Comparison of ENCODE assay signal across 8 mouse cellular contexts in genomic region chr13:67107681-67108080, GRCm38 (mm10). TPM values are rescaled to one million over a fixed set of nuclear protein-coding genes. Genes with fewer than 3 reads are reported as not detected.
A peak's percentile ranks its signal among the peaks of the same experiment; 100 is the strongest.
DNase-seq lines count a peak whose midpoint lies in the region; ATAC-seq and TF ChIP-seq lines count a peak whose summit lies in the region.

No protein-coding gene starts in this region.

- H3K4me1 ChIP-seq in E14TG2a.4 (replicated peaks; ENCODE audit: low read depth, low read length), result peaks cover 26% of the 10 kb centered on the region
- no peaks in the 10 kb centered on the region; the same call in 1 of the 2 replicates for H3K4me1 ChIP-seq in forebrain, postnatal 0 days (ENCODE audit: insufficient read depth)
- peaks cover 9% of the 10 kb centered on the region for H3K4me1 ChIP-seq in liver, embryonic 16.5 days (ENCODE audit: control insufficient read depth, low read depth, low read length)

- no peaks in the 10 kb centered on the region for H3K27me3 ChIP-seq in E14TG2a.4 (ENCODE audit: insufficient read depth, low read length)
- no peaks in the 10 kb centered on the region for H3K27me3 ChIP-seq in forebrain, postnatal 0 days (ENCODE audit: insufficient read depth, low read length)
- no peaks in the 10 kb centered on the region for H3K27me3 ChIP-seq in liver, embryonic 16.5 days (ENCODE audit: control insufficient read depth, insufficient read depth, low read depth, low read length)

- no peak for ATAC-seq in cerebellum, adult (ENCODE audit: insufficient number of reproducible peaks, low FRiP score, low TSS enrichment)
- no peak for ATAC-seq in forebrain, postnatal 0 days
- no peak for ATAC-seq in liver, embryonic 16.5 days (ENCODE audit: low read depth)
- no peak for ATAC-seq in megakaryocyte-erythroid progenitor cell, adult 5-6 weeks (replicated peaks; ENCODE audit: low FRiP score, low TSS enrichment, poor library complexity, severe bottlenecking)

- no peaks in the 10 kb centered on the region for H3K9me3 ChIP-seq in E14TG2a.4 (ENCODE audit: low read length)
- H3K9me3 ChIP-seq in forebrain, postnatal 0 days (ENCODE audit: low read length), result no peaks in the 10 kb centered on the region
- H3K9me3 ChIP-seq in liver, embryonic 16.5 days (replicated peaks; ENCODE audit: control insufficient read depth, low read length), result no peaks in the 10 kb centered on the region

- 69% methylated on average over 9 of the region's 9 CpGs for WGBS in forebrain, postnatal 0 days
- 51% methylated on average over 9 of the region's 9 CpGs for WGBS in liver, embryonic 16.5 days (ENCODE audit: insufficient replicate concordance)

- H3K36me3 ChIP-seq in E14TG2a.4 (ENCODE audit: insufficient read depth, low read length), result peaks cover 10% of the 10 kb centered on the region
- H3K36me3 ChIP-seq in forebrain, postnatal 0 days (ENCODE audit: insufficient read depth), result no peaks in the 10 kb centered on the region
- peaks cover 6% of the 10 kb centered on the region for H3K36me3 ChIP-seq in liver, embryonic 16.5 days (ENCODE audit: control insufficient read depth, insufficient read depth)

- H3K9ac ChIP-seq in forebrain, postnatal 0 days, result peak overlapping the region; percentile 53; the same call in 1 of the 2 replicates
- H3K9ac ChIP-seq in liver, embryonic 16.5 days (ENCODE audit: low read depth, low read length), result peak overlapping the region; percentile 81

- H3K27ac ChIP-seq in forebrain, postnatal 0 days (ENCODE audit: low read depth, low read length), result no peak overlapping the region
- H3K27ac ChIP-seq in liver, embryonic 16.5 days (ENCODE audit: low read length), result peak overlapping the region; percentile 90

- DNase-seq in cerebellum, adult 9-11 months, result peak; percentile 20
- DNase-seq in forebrain, postnatal 0 days, result no peak
- no peak for DNase-seq in gastrocnemius, postnatal 25 days
- DNase-seq in retina, embryonic 14.5 days (ENCODE audit: low spot score), result no peak

- no peak for TF ChIP-seq CTCF in E14TG2a.4 (conservative IDR thresholded peaks at IDR 0.05; ENCODE audit: low read length)
- no peak for TF ChIP-seq CTCF in forebrain, postnatal 0 days (IDR thresholded peaks at IDR 0.05; ENCODE audit: low read depth)

- H3K4me3 ChIP-seq in E14TG2a.4 (replicated peaks; ENCODE audit: low read length), result peak overlapping the region; percentile 88
- peak overlapping the region; percentile 63 for H3K4me3 ChIP-seq in forebrain, postnatal 0 days (ENCODE audit: low read depth, low read length)
- H3K4me3 ChIP-seq in liver, embryonic 16.5 days (ENCODE audit: low read depth, low read length), result peak overlapping the region; percentile 76

- peak overlapping the region; percentile 83 for H3K4me2 ChIP-seq in forebrain, postnatal 0 days (ENCODE audit: low read depth)
- peak overlapping the region; percentile 77 for H3K4me2 ChIP-seq in liver, embryonic 16.5 days (ENCODE audit: low read depth, low read length)

RNA-seq across cellular contexts. Expression of gene Gm28557, which starts 0.7 kb away (rescaled TPM):
- 1.4 and 2.9 TPM in 2 replicates for total RNA-seq in forebrain, postnatal 0 days (2014; rRNA removed)
- polyA plus RNA-seq in forebrain, postnatal 0 days (2015; fragmentation: Nextera tagmentation; extraction: Ambion mirVana), result 0.92 and 1.4 TPM in 2 replicates
- 1.1 and 1.2 TPM in 2 replicates for polyA plus RNA-seq in liver, embryonic 16.5 days (2015; fragmentation: Nextera tagmentation; extraction: Ambion mirVana)
- total RNA-seq in megakaryocyte-erythroid progenitor cell, adult 5-6 weeks (2014; fragmentation: Nextera tagmentation), result 3.1 and 6.2 TPM in 2 replicates
- total RNA-seq in megakaryocyte-erythroid progenitor cell, adult 5-6 weeks (2017), result 5.3 and 6.3 TPM in 2 replicates
- 1 to 10 TPM; 2.1 to 3.3 TPM for total RNA-seq in gastrocnemius, postnatal 25 days (2021)

RNA-seq across cellular contexts. Expression of gene Rslcan18, which starts 8.4 kb away (rescaled TPM):
- not detected in 2 replicates for total RNA-seq in forebrain, postnatal 0 days (2014; rRNA removed)
- 0.08 TPM in 1 of 2 replicates, not detected in the other for polyA plus RNA-seq in forebrain, postnatal 0 days (2015; fragmentation: Nextera tagmentation; extraction: Ambion mirVana)
- polyA plus RNA-seq in liver, embryonic 16.5 days (2015; fragmentation: Nextera tagmentation; extraction: Ambion mirVana), result 0.17 and 0.26 TPM in 2 replicates
- 0.22 and 2.1 TPM in 2 replicates for total RNA-seq in megakaryocyte-erythroid progenitor cell, adult 5-6 weeks (2014; fragmentation: Nextera tagmentation)
- 0.15 and 0.99 TPM in 2 replicates for total RNA-seq in megakaryocyte-erythroid progenitor cell, adult 5-6 weeks (2017)
- total RNA-seq in gastrocnemius, postnatal 25 days (2021), result under 1 TPM; 0.46 to 0.51 TPM

RNA-seq across cellular contexts. Expression of gene Zfp708, which starts 9.9 kb away (rescaled TPM):
- 12.2 and 12.8 TPM in 2 replicates for total RNA-seq in forebrain, postnatal 0 days (2014; rRNA removed)
- polyA plus RNA-seq in forebrain, postnatal 0 days (2015; fragmentation: Nextera tagmentation; extraction: Ambion mirVana), result 5.8 and 6.6 TPM in 2 replicates
- polyA plus RNA-seq in liver, embryonic 16.5 days (2015; fragmentation: Nextera tagmentation; extraction: Ambion mirVana), result 0.60 and 0.83 TPM in 2 replicates
- 3.4 and 6.3 TPM in 2 replicates for total RNA-seq in megakaryocyte-erythroid progenitor cell, adult 5-6 weeks (2014; fragmentation: Nextera tagmentation)
- 2.0 and 4.7 TPM in 2 replicates for total RNA-seq in megakaryocyte-erythroid progenitor cell, adult 5-6 weeks (2017)
- 1 to 10 TPM in 1 of 2 experiments, under 1 TPM in 1; 0.32 to 1.3 TPM for total RNA-seq in gastrocnemius, postnatal 25 days (2021)

RNA-seq across cellular contexts. Expression of gene Zfp759, which starts 13.8 kb away (rescaled TPM):
- 7.8 and 8.9 TPM in 2 replicates for total RNA-seq in forebrain, postnatal 0 days (2014; rRNA removed)
- polyA plus RNA-seq in forebrain, postnatal 0 days (2015; fragmentation: Nextera tagmentation; extraction: Ambion mirVana), result 1.5 and 2.6 TPM in 2 replicates
- 0.44 and 0.49 TPM in 2 replicates for polyA plus RNA-seq in liver, embryonic 16.5 days (2015; fragmentation: Nextera tagmentation; extraction: Ambion mirVana)
- 2.2 and 6.3 TPM in 2 replicates for total RNA-seq in megakaryocyte-erythroid progenitor cell, adult 5-6 weeks (2014; fragmentation: Nextera tagmentation)
- 3.7 and 5.6 TPM in 2 replicates for total RNA-seq in megakaryocyte-erythroid progenitor cell, adult 5-6 weeks (2017)
- 1 to 10 TPM; 4.1 to 4.3 TPM for total RNA-seq in gastrocnemius, postnatal 25 days (2021)

RNA-seq across cellular contexts. Expression of gene Zfp712, which starts 46.7 kb away (rescaled TPM):
- total RNA-seq in forebrain, postnatal 0 days (2014; rRNA removed), result 10.1 and 10.2 TPM in 2 replicates
- polyA plus RNA-seq in forebrain, postnatal 0 days (2015; fragmentation: Nextera tagmentation; extraction: Ambion mirVana), result 1.8 and 3.2 TPM in 2 replicates
- 0.74 and 0.80 TPM in 2 replicates for polyA plus RNA-seq in liver, embryonic 16.5 days (2015; fragmentation: Nextera tagmentation; extraction: Ambion mirVana)
- 2.3 and 3.3 TPM in 2 replicates for total RNA-seq in megakaryocyte-erythroid progenitor cell, adult 5-6 weeks (2014; fragmentation: Nextera tagmentation)
- 3.7 and 7.1 TPM in 2 replicates for total RNA-seq in megakaryocyte-erythroid progenitor cell, adult 5-6 weeks (2017)
- under 1 TPM; 0.94 to 0.95 TPM for total RNA-seq in gastrocnemius, postnatal 25 days (2021)
